22 mouse cellular contexts compared by ENCODE assay signal in the genomic region with DNA sequence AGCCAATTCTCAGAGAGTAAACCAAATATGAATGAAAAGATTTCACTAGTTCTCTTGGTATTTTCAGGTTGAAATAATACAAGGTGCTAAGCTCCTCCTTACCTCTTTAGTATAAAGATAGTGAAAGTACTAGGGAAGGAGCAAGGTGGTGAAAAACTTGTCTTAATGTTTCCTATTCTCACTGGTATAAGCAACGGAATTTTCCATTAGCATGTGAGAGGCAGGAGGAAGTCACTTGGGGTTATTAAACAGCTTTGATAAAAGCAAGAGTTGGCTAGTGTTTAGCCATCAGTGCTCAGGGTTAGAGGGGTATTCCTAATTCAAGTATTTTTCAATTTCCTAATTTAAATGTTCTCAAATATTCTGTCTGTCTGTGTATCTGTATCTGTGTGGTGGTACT. TPM values are rescaled to one million over a fixed set of nuclear protein-coding genes. Genes with fewer than 3 reads are reported as not detected.
A peak's percentile ranks its signal among the peaks of the same experiment; 100 is the strongest.
DNase-seq lines count a peak whose midpoint lies in the region; ATAC-seq lines count a peak whose summit lies in the region.
"Had no signal": no experiment of that assay in that cellular context is flagged by ENCODE, and none has a peak within 500 bp of the region (broad histone marks: within the 10 kb centered on the region; RNA-seq: fewer than 3 reads in every experiment).

No protein-coding gene starts in this region.

- no peak for DNase-seq in adrenal gland, adult 18-20 months (ENCODE audit: low spot score in 2 of 2)
- DNase-seq in kidney, postnatal 25 days: no peak
- no peak for DNase-seq in hindbrain, embryonic 10.5 days (ENCODE audit: low spot score)
- DNase-seq in right cerebral cortex, postnatal 25 days: no peak
- DNase-seq: adrenal gland, postnatal 25 days; B cell, adult 2 months; cerebellum, adult 11 months; cerebellum, adult 18-20 months; cerebellum, adult 8-10 months; cerebellum, adult 9-11 months; cerebellum, postnatal 14 days; cerebellum, postnatal 36 days; forebrain, postnatal 0 days had no signal

- H3K36me3 ChIP-seq in hindbrain, embryonic 10.5 days: no peaks in the 10 kb centered on the region
- H3K36me3 ChIP-seq: embryonic facial prominence, embryonic 10.5 days; embryonic facial prominence, embryonic 12.5 days; forebrain, embryonic 15.5 days; G1E had no signal

- H3K4me3 ChIP-seq in hindbrain, embryonic 10.5 days: no peak overlapping the region
- H3K4me3 ChIP-seq: embryonic facial prominence, embryonic 10.5 days; embryonic facial prominence, embryonic 12.5 days; forebrain, embryonic 13.5 days; forebrain, embryonic 15.5 days had no signal

- peak; percentile 64 for ATAC-seq in CD4-positive, CD25-positive, alpha-beta regulatory T cell, adult 4 months
- peak; percentile 54; the same call in 1 of the 2 replicates for ATAC-seq in common myeloid progenitor, adult 5-6 weeks (replicated peaks; ENCODE audit: low read depth, poor library complexity, severe bottlenecking)
- peak; percentile 68 for ATAC-seq in inflammation-experienced regulatory T-cells, adult 6 months
- ATAC-seq: forebrain, embryonic 13.5 days; forebrain, embryonic 15.5 days; forebrain, postnatal 0 days; Patski had no signal

- no peak overlapping the region for H3K27ac ChIP-seq in hindbrain, embryonic 10.5 days
- H3K27ac ChIP-seq: embryonic facial prominence, embryonic 10.5 days; embryonic facial prominence, embryonic 12.5 days; forebrain, embryonic 13.5 days; forebrain, embryonic 15.5 days had no signal

- H3K27me3 ChIP-seq in hindbrain, embryonic 10.5 days (ENCODE audit: insufficient read depth, poor library complexity, severe bottlenecking): no peaks in the 10 kb centered on the region
- H3K27me3 ChIP-seq: embryonic facial prominence, embryonic 12.5 days; forebrain, embryonic 13.5 days; forebrain, embryonic 15.5 days; Patski had no signal

- WGBS in hindbrain, embryonic 10.5 days: 84% methylated on average over 1 of the region's 1 CpGs

- no peaks in the 10 kb centered on the region for H3K4me1 ChIP-seq in hindbrain, embryonic 10.5 days (replicated peaks)
- H3K4me1 ChIP-seq: embryonic facial prominence, embryonic 10.5 days; embryonic facial prominence, embryonic 12.5 days; forebrain, embryonic 13.5 days; forebrain, embryonic 15.5 days had no signal

- no peaks in the 10 kb centered on the region for H3K9me3 ChIP-seq in hindbrain, embryonic 10.5 days
- H3K9me3 ChIP-seq: embryonic facial prominence, embryonic 12.5 days; forebrain, embryonic 13.5 days; forebrain, embryonic 15.5 days; G1E had no signal

RNA-seq across cellular contexts. Expression of gene Vcan, which starts 24.2 kb away (rescaled TPM):
- 1 to 10 TPM in 1 of 2 experiments, under 1 TPM in 1; 0.20 to 1.2 TPM for polyA plus RNA-seq in CD4-positive, CD25-positive, alpha-beta regulatory T cell, adult 4 months (2017; shearing (Covaris generic))
- total RNA-seq in common myeloid progenitor, adult 5-6 weeks (2017): 0.18 and 0.97 TPM in 2 replicates
- under 1 TPM; 0.04 to 0.47 (median 0.29) TPM for polyA plus RNA-seq in inflammation-experienced regulatory T-cells, adult 6 months (2017; shearing (Covaris generic))
- 1 to 10 TPM; 1.7 to 4.7 TPM for total RNA-seq in adrenal gland, adult 18-20 months (2021)
- polyA plus RNA-seq in hindbrain, embryonic 10.5 days (2016; fragmentation: Nextera tagmentation; extraction: Ambion mirVana): 42.4 and 44.6 TPM in 2 replicates
- polyA plus RNA-seq: G1E had no signal

Comparison
In these comparisons a context has a peak if more than half of its experiments do, and no peak if none do; other contexts are left out.
1. RNA of gene Vcan, which starts 24.2 kb away (polyA plus RNA-seq): 42.4 to 44.6 TPM in hindbrain, embryonic 10.5 days; 0.20 to 1.2 TPM in CD4-positive, CD25-positive, alpha-beta regulatory T cell, adult 4 months and 0.04 to 0.47 TPM in inflammation-experienced regulatory T-cells, adult 6 months; every median in the first group is over 10 times any median in the second.
2. Peak in every context shown above with its lines, with median percentiles within 50 percentile points of each other: ATAC-seq.